Mouse (Mus musculus) midbrain, embryonic 11.5 days (tissue): ENCODE results near the gene Zic3. TPM values are rescaled to one million over a fixed set of nuclear protein-coding genes. Genes with fewer than 3 reads are reported as not detected.
A peak's percentile ranks its signal among the peaks of the same experiment; 100 is the strongest.

ENCODE experiments used
- ATAC-seq: fragments of 200-750 bp; cut with Nextera tagmentation; 2 replicates; pipeline ENCODE4 v1.8.0; 2017; ENCODE audit warnings: moderate TSS enrichment, moderate library complexity; ENCODE audit not compliant: low FRiP score
- DNase-seq: peaks from one replicate; pipeline ENCODE4 v3.0.0; 2015; ENCODE audit warnings: low spot score; ENCODE audit errors: missing footprints
- H3K27ac ChIP-seq: fragments of 300-500 bp; sonication (generic); 2 replicates; pipeline ENCODE4 v1.5.1; 2014; ENCODE audit warnings: low read depth, low read length
- H3K27me3 ChIP-seq: fragments of 300-500 bp; sonication (generic); 2 replicates; pipeline ENCODE4 v1.6.1; 2014; ENCODE audit warnings: mild to moderate bottlenecking, low read length, moderate library complexity, mixed read lengths; ENCODE audit not compliant: control insufficient read depth, insufficient read depth
- H3K36me3 ChIP-seq: fragments of 300-500 bp; sonication (generic); 2 replicates; pipeline ENCODE4 v1.6.1; 2014; ENCODE audit warnings: mild to moderate bottlenecking, low read length, moderate library complexity, mixed read lengths; ENCODE audit not compliant: control insufficient read depth, insufficient read depth
- H3K4me1 ChIP-seq: fragments of 300-500 bp; sonication (generic); 2 replicates; pipeline ENCODE4 v1.6.1; 2014; ENCODE audit warnings: low read length; ENCODE audit not compliant: control insufficient read depth, insufficient read depth
- H3K4me2 ChIP-seq: fragments of 300-500 bp; sonication (generic); 2 replicates; pipeline ENCODE4 v1.6.1; 2014; ENCODE audit warnings: mild to moderate bottlenecking, moderate library complexity
- H3K4me3 ChIP-seq: fragments of 300-500 bp; sonication (generic); 2 replicates; pipeline ENCODE4 v1.5.1; 2014; ENCODE audit warnings: low read depth, low read length
- H3K9ac ChIP-seq: fragments of 300-500 bp; sonication (generic); 2 replicates; pipeline ENCODE4 v1.6.1; 2014; ENCODE audit warnings: low read length
- H3K9me3 ChIP-seq: fragments of 300-500 bp; sonication (generic); 2 replicates; pipeline ENCODE4 v1.6.1; 2016; ENCODE audit warnings: low read length; ENCODE audit not compliant: control insufficient read depth
- WGBS: fragments of 180-500 bp; shearing (Covaris S2); extraction: QIAGEN DNeasy Blood & Tissue Kit; methylation state at CpG from one replicate; pipeline ENCODE4 v1.1.7; 2014; 5-methylcytosine and 5-hydroxymethylcytosine counted together
- polyA plus RNA-seq: library from polyadenylated mRNA; unstranded; fragments of >200 nt; fragmentation: Nextera tagmentation; extraction: Ambion mirVana; gene quantifications from 2 replicates; pipeline ENCODE4 v1.2.1, GENCODE M21; 2014

The Zic3 gene
- 28.7 and 29.8 TPM in 2 replicates for polyA plus RNA-seq

DNA sequence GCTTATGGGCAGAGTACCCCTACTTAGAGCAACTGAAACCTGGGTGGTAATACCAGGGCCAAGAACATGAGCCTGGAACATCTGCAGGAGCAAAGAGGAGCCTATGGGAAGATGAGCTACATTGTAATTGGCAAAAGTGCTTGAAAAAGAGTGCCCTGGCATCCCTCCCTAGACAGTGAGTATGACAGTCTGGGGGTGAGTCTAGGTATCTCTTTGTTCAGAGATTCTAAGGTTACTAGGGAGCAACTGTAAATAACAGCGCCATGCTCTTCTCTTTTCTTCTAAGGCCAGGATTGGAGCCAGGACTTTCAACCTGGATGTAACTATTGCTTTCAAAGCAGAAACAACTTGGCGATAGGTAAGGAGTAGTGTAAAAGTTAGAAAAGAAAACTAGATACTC is at the start of gene Zic3:
Zic3 (plus strand) TSS at position 301 of the 400 bp plus-strand sequence.
- no peak within 1 kb of the TSS for H3K4me2 ChIP-seq
- no peak within 1 kb of the TSS for H3K27ac ChIP-seq
- DNase-seq (no peak), ATAC-seq (no peak)
- H3K9ac ChIP-seq = no peak within 1 kb of the TSS
- H3K4me3 ChIP-seq = no peak within 1 kb of the TSS
- H3K27me3 ChIP-seq = peaks cover 21% of the 10 kb centered on the region
- no peaks in the 10 kb centered on the region for H3K36me3 ChIP-seq
- H3K9me3 ChIP-seq = no peaks in the 10 kb centered on the region
- no peaks in the 10 kb centered on the region for H3K4me1 ChIP-seq
- WGBS = 85% methylated on average over 2 of the region's 2 CpGs

GRCm38 (mm10) chrX:57982351-57982750 is 40.1 kb upstream of the Zic3 start:
- Histone ChIP-seq H3K27ac (no peak overlapping the region), H3K4me1 (peaks cover 2% of the 10 kb centered on the region; the same call in 1 of the 2 replicates), H3K9me3 (no peaks in the 10 kb centered on the region), H3K27me3 (no peaks in the 10 kb centered on the region), H3K4me3 (no peak overlapping the region), H3K36me3 (no peaks in the 10 kb centered on the region), H3K4me2 (no peak overlapping the region), H3K9ac (no peak overlapping the region)
- WGBS = 81% methylated on average over 4 of the region's 4 CpGs
- ATAC-seq (no peak), DNase-seq (no peak)

DNA sequence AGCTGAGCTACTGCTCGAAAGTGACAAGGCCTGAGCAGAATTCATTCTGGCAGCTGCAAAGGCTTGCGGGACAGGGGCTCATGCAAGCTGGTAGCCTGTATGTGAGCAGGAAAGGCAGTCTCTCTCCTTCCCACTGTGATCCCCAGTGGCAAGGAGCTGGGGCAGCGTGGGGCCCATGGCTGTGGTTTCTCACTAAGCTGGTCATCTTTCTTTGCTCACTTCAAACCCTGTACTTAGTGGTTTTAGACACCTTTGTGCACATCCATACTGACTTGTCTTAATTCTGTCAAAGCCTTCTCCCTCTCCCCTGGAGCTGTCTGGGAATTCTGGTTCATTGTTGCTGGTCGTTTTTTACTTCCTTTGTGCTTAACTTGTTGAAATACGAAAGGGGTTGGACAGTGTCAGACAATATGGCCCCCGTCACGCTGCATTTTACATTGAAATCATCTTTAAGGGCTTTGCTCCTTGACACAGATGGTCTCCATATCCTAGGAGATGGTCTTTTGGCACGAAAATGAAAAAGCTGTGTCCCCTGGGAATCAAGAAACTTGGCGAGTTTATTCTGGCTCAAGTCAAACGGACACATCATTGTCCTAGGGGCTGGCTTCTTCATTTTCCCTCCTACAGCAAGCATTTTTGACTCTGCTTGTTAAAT is 34.9 kb upstream of the Zic3 start:
- Histone ChIP-seq H3K4me1 (peaks cover 2% of the 10 kb centered on the region; the same call in 1 of the 2 replicates), H3K9ac (no peak overlapping the region), H3K27me3 (no peaks in the 10 kb centered on the region), H3K36me3 (no peaks in the 10 kb centered on the region), H3K4me2 (no peak overlapping the region), H3K4me3 (no peak overlapping the region), H3K27ac (no peak overlapping the region), H3K9me3 (no peaks in the 10 kb centered on the region)
- peak; percentile 87 for DNase-seq
- peak; percentile 65 for ATAC-seq
- 45% methylated on average over 10 of the region's 10 CpGs for WGBS

DNA sequence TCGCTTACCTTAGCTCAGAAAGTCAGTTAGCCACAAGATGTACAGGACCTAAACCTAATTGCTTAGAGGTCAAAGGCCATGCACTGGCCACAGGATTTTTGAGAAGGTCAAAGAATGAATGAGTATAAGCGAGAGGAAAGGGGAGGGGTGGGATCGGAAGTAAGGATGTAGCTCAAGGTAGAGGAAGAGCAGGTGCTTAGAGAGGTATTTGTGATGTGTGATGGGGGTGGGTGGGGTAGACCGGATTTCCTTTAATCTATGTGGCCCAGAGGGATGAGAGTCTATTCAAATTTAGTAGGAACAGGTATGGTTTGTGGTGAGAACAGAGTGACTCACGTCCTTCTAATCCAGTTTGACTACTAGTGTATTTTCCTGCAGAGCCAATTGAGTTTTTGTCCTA is 9.1 kb upstream of the Zic3 start:
- Histone ChIP-seq H3K4me3 (no peak overlapping the region), H3K4me1 (no peaks in the 10 kb centered on the region), H3K9me3 (no peaks in the 10 kb centered on the region), H3K9ac (no peak overlapping the region), H3K27ac (no peak overlapping the region), H3K36me3 (no peaks in the 10 kb centered on the region), H3K27me3 (peaks cover 14% of the 10 kb centered on the region), H3K4me2 (no peak overlapping the region)
- DNase-seq (no peak), ATAC-seq (no peak)
- 69% methylated on average over 5 of the region's 5 CpGs for WGBS

DNA sequence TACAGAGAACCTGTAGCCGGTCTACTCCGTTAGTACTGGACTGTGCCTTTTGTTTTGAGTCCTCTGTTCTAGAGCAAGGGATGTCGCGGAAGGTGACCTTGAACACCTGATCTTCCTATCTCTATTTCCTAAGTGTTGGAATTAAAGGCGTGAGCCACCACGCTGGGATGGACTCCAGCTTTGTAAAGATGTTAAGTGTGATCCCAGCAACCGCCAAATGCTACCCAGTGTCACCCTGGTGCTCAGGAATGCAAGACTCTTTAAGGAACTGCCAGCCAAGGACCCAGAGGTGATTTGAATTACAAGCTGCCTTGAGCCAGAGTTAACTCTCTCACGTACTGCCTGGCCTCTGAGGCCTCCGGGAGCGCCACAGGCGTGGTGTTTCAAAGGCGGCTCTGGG is 8.4 kb upstream of the Zic3 start:
- H3K27me3 ChIP-seq = peaks cover 18% of the 10 kb centered on the region
- H3K4me1 ChIP-seq = no peaks in the 10 kb centered on the region
- no peaks in the 10 kb centered on the region for H3K36me3 ChIP-seq
- WGBS = 24% methylated on average over 12 of the region's 12 CpGs
- H3K9me3 ChIP-seq = no peaks in the 10 kb centered on the region
- no peak overlapping the region for H3K9ac ChIP-seq
- no peak overlapping the region for H3K4me3 ChIP-seq
- H3K4me2 ChIP-seq = no peak overlapping the region
- ATAC-seq = no peak
- peak; percentile 86 for DNase-seq
- H3K27ac ChIP-seq = no peak overlapping the region

DNA sequence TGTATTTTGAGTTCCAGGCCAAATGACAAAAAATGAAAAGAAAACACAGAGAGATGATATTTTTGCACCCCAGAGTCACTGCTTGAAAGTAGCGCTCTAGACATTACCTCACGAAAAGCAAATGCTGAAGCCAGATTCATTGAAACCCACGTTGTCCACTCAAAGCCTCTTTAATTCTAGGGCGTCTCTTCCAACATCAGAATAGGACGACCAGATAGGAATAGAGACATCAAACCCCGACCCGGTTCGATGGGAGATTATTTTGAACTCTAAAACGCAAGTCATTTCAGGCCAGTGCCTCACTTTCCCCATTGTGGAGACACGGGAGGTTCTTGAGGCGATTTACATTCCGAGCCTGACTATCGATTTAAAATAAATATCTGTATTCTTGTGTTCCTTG is 7.7 kb upstream of the Zic3 start:
- no peak overlapping the region for H3K4me2 ChIP-seq
- no peaks in the 10 kb centered on the region for H3K9me3 ChIP-seq
- no peaks in the 10 kb centered on the region for H3K36me3 ChIP-seq
- DNase-seq = peak; percentile 90
- H3K9ac ChIP-seq = no peak overlapping the region
- 19% methylated on average over 13 of the region's 13 CpGs for WGBS
- no peak overlapping the region for H3K4me3 ChIP-seq
- ATAC-seq = no peak
- peaks cover 18% of the 10 kb centered on the region for H3K27me3 ChIP-seq
- H3K4me1 ChIP-seq = no peaks in the 10 kb centered on the region
- no peak overlapping the region for H3K27ac ChIP-seq

- DNase-seq = peak; percentile 92
- Histone ChIP-seq H3K9ac (peak overlapping the region; percentile 24), H3K9me3 (no peaks in the 10 kb centered on the region), H3K4me3 (0 out of 2 replicates have a peak overlapping the region, but pooled peaks have one; percentile 9), H3K36me3 (no peaks in the 10 kb centered on the region), H3K27me3 (peaks cover 18% of the 10 kb centered on the region), H3K4me1 (no peaks in the 10 kb centered on the region), H3K27ac (no peak overlapping the region), H3K4me2 (peak overlapping the region; percentile 15; the same call in 1 of the 2 replicates)
- ATAC-seq = no peak
- WGBS = 19% methylated on average over 29 of the region's 29 CpGs
These were observed 7.1 kb upstream of the Zic3 start for GRCm38 (mm10) chrX:58015336-58015945.

DNA sequence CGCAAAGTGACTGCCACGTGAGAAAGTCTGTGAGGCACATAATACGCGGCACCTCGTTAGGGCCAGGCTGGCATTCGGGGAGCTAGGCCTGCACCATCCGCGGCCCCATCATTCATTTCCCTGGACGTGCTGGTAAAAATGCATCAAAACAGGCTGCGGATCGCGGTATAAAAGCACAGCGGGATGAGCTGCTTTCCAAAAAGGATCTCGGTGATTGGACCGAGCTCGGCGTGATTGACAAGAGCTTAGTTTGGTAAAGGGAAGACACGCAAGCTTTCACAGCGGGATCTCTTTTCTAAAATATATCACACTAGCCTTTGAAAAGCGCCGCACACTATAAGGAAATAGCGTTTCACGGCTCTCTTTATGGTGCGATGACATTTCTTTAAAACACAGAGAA is 3.8 kb upstream of the Zic3 start:
- WGBS = 14% methylated on average over 24 of the region's 24 CpGs
- Histone ChIP-seq H3K4me3 (no peak overlapping the region), H3K27ac (no peak overlapping the region), H3K4me2 (no peak overlapping the region), H3K9ac (no peak overlapping the region), H3K4me1 (no peaks in the 10 kb centered on the region), H3K27me3 (peaks cover 25% of the 10 kb centered on the region), H3K36me3 (no peaks in the 10 kb centered on the region), H3K9me3 (no peaks in the 10 kb centered on the region)
- ATAC-seq (peak; percentile 63), DNase-seq (peak; percentile 90)

- no peaks in the 10 kb centered on the region for H3K4me1 ChIP-seq
- peak overlapping the region; percentile 39 for H3K4me2 ChIP-seq
- H3K36me3 ChIP-seq = no peaks in the 10 kb centered on the region
- H3K9ac ChIP-seq = peak overlapping the region; percentile 57
- H3K9me3 ChIP-seq = no peaks in the 10 kb centered on the region
- peak; percentile 75 for ATAC-seq
- peaks cover 23% of the 10 kb centered on the region for H3K27me3 ChIP-seq
- H3K27ac ChIP-seq = peak overlapping the region; percentile 67
- 20% methylated on average over 29 of the region's 33 CpGs for WGBS
- peak; percentile 93 for DNase-seq
- peak overlapping the region; percentile 23 for H3K4me3 ChIP-seq
These were observed 3.1 kb upstream of the Zic3 start for GRCm38 (mm10) chrX:58019257-58019953.
